Mouse (Mus musculus) activated CD4-positive, CD25-positive, alpha-beta regulatory T cell, adult 4 months (primary cell): ENCODE data around the gene Nlrc5. TPM values are rescaled to one million over a fixed set of nuclear protein-coding genes. Genes with fewer than 3 reads are reported as not detected.
"Not testable (repeated sequence)": the region's sequence is repeated elsewhere in the genome, so short reads cannot be mapped to it uniquely, and the experiment has no call there.

Experiments used
- ATAC-seq: one replicate; pipeline ENCODE4 v1.8.0; 2017
- polyA plus RNA-seq, 2 experiments: library from polyadenylated mRNA; unstranded; fragments of 100-300 nt; shearing (Covaris generic); gene quantifications; one replicate each; pipeline ENCODE4 v1.2.1; 2017

Nlrc5 gene
- polyA plus RNA-seq, 2 experiments from 2014 or later: 141 to 153 TPM

DNA sequence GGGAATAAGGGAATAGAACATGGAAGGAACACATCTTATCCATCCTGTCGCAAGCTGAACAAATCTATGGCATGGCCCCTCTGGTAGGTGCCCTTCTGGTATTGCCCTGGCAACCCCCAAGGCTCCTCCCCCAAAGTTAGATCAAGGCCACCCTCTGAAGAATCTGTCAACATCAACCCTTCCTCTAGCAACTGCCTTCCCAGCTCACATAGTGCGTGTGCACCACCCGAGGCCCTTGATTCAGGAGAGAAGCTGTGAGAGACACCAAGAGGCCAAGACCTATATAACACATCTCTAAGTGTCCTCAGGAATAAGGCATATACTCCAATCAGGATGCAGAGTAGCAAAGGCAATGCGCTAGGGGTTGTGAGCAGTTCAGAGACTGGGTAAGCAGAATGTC, 11.9 kb upstream of the Nlrc5 start:
- peak; percentile 52 for ATAC-seq

GRCm38 (mm10) chr8:94427953-94428352, 6.2 kb upstream of the Nlrc5 start:
- peak; percentile 60 for ATAC-seq

DNA sequence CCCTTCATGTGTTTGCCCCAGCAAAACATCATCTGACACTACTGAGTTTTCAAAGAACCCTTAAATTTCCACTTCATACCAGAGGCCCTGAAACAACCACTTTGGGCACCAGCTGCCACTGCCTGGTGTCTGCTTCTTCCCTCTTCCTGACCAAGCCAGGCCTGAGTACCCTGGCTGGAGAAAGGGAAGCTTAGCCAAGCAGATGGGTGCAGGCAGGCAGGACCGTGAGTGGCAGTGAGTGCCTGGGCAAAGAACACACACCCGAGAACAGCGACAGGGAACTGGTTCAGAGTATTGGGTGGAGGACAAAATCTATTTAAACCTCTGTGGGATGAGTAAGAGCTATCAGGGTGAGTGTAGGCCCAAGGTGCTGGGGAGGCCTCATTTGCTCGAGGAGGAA, 5.7 kb upstream of the Nlrc5 start:
- no peak for ATAC-seq

- no peak for ATAC-seq
Observed at GRCm38 (mm10) chr8:94429376-94429775, 4.8 kb upstream of the Nlrc5 start.

DNA sequence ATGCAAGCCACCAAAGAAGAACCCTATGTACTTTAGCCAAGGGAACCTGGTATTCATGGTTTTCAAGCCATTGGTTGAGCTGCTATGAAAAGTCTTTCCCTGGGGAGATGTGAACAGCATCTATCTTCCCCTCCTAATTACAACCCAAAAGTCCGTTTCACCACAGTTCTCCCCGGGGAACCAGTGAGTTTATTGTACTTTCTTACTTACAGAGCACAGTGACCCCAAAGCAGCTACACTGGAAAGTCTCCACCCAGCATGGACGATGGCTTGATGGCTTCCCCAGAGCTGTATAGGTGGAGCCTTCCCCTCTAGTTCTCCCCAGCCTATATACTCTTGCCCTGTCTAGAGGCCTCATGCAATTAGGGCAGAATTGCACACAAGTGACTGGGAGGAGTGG, 1.9 kb upstream of the Nlrc5 start:
- ATAC-seq: no peak

DNA sequence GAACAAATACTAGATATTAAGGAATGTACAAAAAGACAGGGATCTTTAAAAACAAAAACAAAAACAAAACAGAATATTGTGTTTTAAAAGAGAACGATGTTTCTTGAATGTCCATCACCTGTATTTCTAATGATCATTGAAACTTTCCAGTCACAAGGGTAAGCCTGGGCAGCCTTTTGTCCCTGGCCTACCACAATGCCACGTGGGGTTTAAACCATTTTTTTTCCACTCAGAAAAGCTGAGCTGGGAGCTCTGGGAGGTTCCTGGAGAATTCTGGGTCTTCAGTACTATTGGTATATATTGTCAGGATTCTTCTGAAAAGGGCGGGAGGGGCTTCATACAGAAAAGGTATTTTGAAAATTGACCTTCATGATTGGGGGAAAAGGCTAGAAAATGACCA, 802 bp downstream of the Nlrc5 start:
- ATAC-seq: no peak

GRCm38 (mm10) chr8:94435397-94436111, 1.4 kb downstream of the Nlrc5 start:
- no peak for ATAC-seq

DNA sequence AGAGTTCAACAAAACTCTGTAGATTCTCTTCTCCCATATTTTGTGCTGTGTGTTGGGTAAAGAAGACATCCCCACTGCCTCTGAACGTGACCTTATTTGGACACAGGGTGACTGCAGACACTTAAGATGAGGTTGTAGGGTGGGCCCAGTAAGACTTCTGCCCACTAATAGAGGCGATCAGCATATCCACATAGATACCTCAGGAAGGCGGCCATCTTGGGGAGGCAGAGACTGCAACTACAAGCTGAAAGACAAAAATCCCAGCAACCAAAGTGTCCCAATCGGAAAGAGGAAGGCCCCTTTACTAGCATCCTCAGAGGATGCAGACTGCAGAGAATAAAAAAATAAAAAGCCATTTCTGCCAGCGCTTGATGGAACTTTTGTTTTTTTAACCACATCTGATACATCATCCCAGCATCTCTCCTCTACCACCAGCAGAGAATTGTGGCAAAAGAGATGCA, 2.0 kb downstream of the Nlrc5 start:
- no peak for ATAC-seq

- ATAC-seq: no peak
Observed at GRCm38 (mm10) chr8:94436900-94437299, 2.7 kb downstream of the Nlrc5 start.

DNA sequence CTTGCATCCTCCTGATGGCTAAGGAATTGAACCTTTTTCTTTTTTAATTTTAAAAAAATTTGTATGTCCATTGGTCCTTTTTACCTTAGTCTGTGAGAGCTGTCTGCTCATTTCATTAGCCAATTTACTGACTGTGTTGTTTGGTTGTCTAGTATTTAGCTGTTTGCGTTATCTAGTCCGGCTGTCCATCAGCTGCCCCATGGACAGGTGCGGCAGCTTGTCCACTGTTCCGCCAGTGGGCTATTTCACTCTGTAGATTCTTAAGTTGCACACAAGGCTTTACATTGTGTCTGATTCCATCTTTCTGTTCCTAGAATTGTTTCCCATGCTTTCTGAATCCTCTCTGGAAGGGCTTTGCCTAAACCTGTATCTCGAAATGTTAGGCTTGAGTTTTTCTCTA, 4.5 kb downstream of the Nlrc5 start:
- ATAC-seq: no peak

GRCm38 (mm10) chr8:94439691-94440090, 5.5 kb downstream of the Nlrc5 start:
- ATAC-seq: no peak

- no peak for ATAC-seq
Observed at GRCm38 (mm10) chr8:94440389-94440788, 6.2 kb downstream of the Nlrc5 start.

GRCm38 (mm10) chr8:94441686-94442085, 7.5 kb downstream of the Nlrc5 start:
- no peak for ATAC-seq

GRCm38 (mm10) chr8:94443153-94443552, 9.0 kb downstream of the Nlrc5 start:
- ATAC-seq: peak; percentile 56

DNA sequence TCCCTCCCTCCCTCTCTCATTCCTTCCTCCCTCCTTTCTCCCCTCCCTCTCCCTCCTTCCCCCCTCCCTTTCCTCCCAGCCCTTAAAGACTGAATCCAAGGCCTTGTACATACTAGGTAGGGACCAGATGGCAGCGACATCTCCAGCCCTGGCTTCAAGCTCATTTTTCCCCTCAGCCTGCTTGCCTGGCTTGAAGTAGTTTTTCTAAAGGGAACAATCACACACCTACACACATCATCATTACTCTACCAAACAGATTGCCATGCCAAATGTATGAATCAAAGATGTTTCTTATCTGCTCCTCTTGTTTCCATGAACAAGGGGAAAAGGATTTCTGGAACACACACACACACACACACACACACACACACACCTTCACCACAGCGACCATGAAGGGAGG, 10.3 kb downstream of the Nlrc5 start:
- ATAC-seq: no peak

DNA sequence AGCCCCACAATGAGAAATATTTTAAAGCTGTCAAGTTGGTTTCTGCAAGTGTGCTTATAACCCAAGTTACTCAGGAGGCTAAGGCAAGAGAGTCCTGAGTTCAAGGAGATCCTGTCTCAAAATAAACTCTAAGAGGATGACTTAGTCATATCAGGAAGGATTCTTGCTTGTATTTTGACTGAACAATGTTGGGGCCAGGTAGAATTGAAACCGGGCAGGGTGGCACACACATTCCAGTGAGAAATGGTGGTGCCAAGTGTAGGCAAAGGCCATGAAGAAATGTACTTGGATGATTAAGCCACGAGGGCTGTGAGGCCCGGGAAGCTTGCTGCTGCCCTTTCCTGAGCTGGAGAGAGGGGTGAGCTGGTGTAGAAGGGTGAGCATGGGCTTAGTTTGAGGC, 13.0 kb downstream of the Nlrc5 start:
- no peak for ATAC-seq

DNA sequence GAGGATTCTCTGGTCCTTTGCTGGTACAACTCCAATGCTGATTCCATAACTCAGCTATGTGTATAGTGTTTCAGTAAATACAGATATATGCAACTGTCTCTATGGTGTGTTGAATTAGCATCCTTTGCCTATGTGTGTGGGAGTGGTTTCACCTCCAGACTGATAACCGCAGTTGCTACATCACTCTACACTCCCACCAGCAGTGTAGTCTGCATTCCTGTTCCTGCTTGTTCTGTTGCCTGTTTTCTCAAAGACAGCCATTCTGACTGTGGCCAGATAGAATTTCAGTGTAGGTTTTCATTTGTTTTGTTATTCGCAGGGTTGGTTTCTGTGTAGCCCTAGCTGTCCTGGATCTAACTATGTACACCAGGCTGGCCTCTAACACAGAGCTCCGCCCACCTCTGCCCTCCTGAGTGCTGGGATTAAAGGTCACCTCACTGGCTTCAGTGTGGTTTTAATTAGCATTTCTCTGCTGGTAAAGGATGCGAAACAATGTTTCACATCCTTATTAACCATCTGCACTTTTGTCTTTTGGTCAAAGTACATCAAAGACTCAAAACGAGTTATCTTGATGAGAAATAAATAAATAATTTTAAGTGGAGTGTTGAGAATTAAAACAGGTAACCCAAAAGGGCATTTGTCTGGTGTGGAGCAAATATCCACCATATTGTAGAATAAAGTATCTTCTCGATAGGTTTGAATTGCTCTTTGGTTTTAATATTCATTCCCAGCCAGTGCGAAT, 13.6 kb downstream of the Nlrc5 start:
- ATAC-seq: peak; percentile 58

DNA sequence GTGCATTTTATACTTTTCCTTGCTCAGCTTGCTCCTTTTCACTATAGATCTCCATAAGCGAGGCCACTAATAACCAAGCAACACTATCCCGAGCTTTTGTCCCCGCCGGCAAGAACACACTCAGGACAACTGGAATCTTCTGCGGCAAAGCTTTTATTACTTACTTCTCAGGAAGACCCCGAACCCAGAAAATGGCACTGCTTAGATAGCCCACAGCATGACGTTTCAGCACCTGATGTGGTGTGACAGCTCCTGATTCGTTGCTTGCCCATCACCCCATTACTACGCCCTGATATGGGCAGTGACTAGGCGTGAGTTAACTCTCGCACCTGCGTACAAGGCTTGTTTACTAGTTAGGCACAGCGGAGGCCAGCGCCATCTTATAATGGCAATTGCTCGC, 18.8 kb downstream of the Nlrc5 start:
- ATAC-seq: not testable (repeated sequence)

- ATAC-seq: peak; percentile 62
Observed at GRCm38 (mm10) chr8:94453868-94454488, 19.8 kb downstream of the Nlrc5 start.

GRCm38 (mm10) chr8:94454905-94455304, 20.7 kb downstream of the Nlrc5 start:
- no peak for ATAC-seq

GRCm38 (mm10) chr8:94456071-94456470, 21.9 kb downstream of the Nlrc5 start:
- ATAC-seq: no peak

DNA sequence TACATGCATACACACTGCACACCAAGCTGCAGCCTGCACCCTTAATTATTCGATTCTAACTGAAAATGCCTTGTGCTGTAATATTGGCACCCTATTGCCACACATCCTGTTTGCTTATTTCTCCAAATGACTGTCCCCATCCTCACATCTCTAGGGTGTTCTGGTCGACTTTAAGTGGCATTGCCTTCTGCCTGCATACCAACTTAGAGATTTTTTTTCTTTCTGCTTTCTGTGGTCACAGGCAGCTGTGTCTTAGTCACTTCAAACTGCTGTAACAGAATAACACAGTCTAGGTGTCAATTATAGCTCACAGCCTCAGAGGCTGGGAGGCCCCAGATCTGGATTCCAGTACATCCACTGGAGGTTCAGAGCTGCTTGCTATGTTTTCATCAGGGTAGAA, 24.4 kb downstream of the Nlrc5 start:
- ATAC-seq: peak; percentile 46

DNA sequence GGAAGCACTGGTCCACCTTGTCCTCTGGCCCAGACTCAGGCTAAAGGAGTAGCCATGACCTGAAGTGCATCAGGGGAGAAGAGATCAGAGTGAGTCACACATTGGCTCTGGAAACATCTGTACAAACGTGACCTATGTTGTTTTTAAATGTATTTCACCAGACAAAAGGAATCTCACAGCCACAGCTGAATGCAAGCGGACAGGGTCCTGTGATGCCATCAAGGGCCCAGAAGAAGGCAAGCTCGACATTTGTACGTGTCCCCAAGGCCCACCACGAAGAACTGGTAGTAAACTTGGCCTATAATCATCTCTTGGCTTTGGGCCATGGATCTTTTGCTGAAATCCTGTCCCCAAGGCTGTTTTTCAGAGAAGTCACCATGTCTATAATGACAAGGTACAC, 35.5 kb downstream of the Nlrc5 start:
- ATAC-seq: no peak

- ATAC-seq: no peak
Observed at GRCm38 (mm10) chr8:94470794-94471193, 36.6 kb downstream of the Nlrc5 start.
